Mouse (Mus musculus) bone marrow macrophage, adult 2 months (primary cell): ENCODE data around the gene Nanos2.

Experiments used
- CTCF ChIP-seq: IDR thresholded peaks from 2 replicates; pipeline ENCODE4 v1.5.1; 2012; ENCODE audit warnings: low read depth, mild to moderate bottlenecking, low read length, moderate library complexity
- POLR2A ChIP-seq: IDR thresholded peaks from 2 replicates; pipeline ENCODE4 v1.6.1; 2012; ENCODE audit warnings: mild to moderate bottlenecking, low read depth, low read length, borderline replicate concordance

DNA sequence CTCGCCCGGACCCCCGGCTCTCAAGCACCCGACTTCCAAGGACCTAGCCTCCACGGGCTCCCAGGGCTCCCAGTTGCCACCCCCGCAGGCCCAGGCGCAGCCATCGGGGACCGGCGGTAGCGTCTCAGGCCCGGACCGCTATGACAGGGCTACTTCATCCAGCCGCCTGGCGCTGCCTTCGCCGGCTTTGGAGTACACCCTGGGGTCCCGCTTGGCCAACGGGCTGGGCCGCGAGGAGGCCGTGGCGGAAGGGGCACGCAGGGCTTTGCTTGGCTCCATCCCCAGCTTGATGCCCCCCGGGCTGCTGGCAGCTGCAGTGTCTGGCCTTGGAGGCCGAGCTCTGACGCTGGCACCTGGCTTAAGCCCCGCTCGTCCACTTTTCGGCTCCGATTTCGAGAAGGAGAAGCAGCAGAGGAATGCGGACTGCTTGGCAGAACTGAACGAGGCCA, 17.5 kb downstream of the Nanos2 start:
- TF ChIP-seq POLR2A (no peak), CTCF (no peak)
